Mouse (Mus musculus) heart, embryonic 16.5 days (tissue): ENCODE data around the gene Glmn. TPM values are rescaled to one million over a fixed set of nuclear protein-coding genes. Genes with fewer than 3 reads are reported as not detected.

Source experiments
- ATAC-seq: fragments of 200-750 bp; cut with Nextera tagmentation; replicated peaks from 2 replicates; pipeline ENCODE4 v1.8.0; 2017; ENCODE audit warnings: moderate number of reproducible peaks; ENCODE audit not compliant: insufficient read depth, low FRiP score; ENCODE audit errors: extremely low read depth
- H3K27ac ChIP-seq: fragments of 300-500 bp; sonication (generic); 2 replicates; pipeline ENCODE4 v1.5.1; 2014; ENCODE audit warnings: mild to moderate bottlenecking, low read length, control low read depth, moderate library complexity
- H3K27me3 ChIP-seq: fragments of 300-500 bp; sonication (generic); 2 replicates; pipeline ENCODE4 v1.6.1; 2014; ENCODE audit warnings: low read length, mixed read lengths; ENCODE audit not compliant: control insufficient read depth, insufficient read depth
- H3K36me3 ChIP-seq: fragments of 300-500 bp; sonication (generic); 2 replicates; pipeline ENCODE4 v1.6.1; 2014; ENCODE audit not compliant: control insufficient read depth, insufficient read depth
- H3K4me1 ChIP-seq: fragments of 300-500 bp; sonication (generic); 2 replicates; pipeline ENCODE4 v1.6.1; 2014; ENCODE audit warnings: low read length, mixed read lengths; ENCODE audit not compliant: control insufficient read depth, insufficient read depth
- H3K4me2 ChIP-seq: fragments of 300-500 bp; sonication (generic); 2 replicates; pipeline ENCODE4 v1.6.1; 2014; ENCODE audit warnings: low read depth, mild to moderate bottlenecking, control low read depth, low read length
- H3K4me3 ChIP-seq: fragments of 300-500 bp; sonication (generic); 2 replicates; pipeline ENCODE4 v1.5.1; 2014; ENCODE audit warnings: mild to moderate bottlenecking, control low read depth, low read length
- H3K9ac ChIP-seq: fragments of 300-500 bp; sonication (generic); 2 replicates; pipeline ENCODE4 v1.6.1; 2014; ENCODE audit warnings: low read length, control low read depth
- H3K9me3 ChIP-seq: fragments of 300-500 bp; sonication (generic); replicated peaks from 2 replicates; pipeline ENCODE4 v1.6.1; 2016; ENCODE audit warnings: low read length; ENCODE audit not compliant: control insufficient read depth
- WGBS: fragments of 180-500 bp; shearing (Covaris S2); extraction: QIAGEN DNeasy Blood & Tissue Kit; methylation state at CpG from one replicate; pipeline ENCODE4 v1.1.7; 2014; 5-methylcytosine and 5-hydroxymethylcytosine counted together
- polyA plus RNA-seq: library from polyadenylated mRNA; unstranded; fragments of >200 nt; fragmentation: Nextera tagmentation; extraction: Ambion mirVana; gene quantifications from 2 replicates; pipeline ENCODE4 v1.2.1, GENCODE M21; 2015

Gene Glmn
- polyA plus RNA-seq, 1 experiment from 2014 or later, result 17.4 TPM

DNA sequence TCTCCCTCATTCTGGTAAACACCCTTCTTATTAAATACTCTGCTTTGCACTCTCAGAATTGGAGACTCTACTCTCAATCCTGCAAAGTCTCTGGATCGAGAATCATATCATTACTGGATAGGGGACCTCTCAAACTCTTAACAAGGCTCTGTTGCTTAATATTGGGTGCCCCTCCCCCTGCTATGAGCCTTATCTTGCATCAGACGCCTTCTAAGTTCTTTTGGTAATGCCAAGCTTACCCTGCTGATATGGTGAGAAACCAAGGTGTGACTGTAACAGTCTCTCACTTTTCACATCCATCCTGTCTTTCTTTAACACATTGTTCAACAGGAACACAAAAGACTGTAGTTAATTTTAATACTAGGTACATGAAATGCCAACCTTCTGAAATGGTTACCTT lies 64.1 kb downstream of the Glmn start:
- Histone ChIP-seq H3K9ac (no peak overlapping the region), H3K4me2 (no peak overlapping the region), H3K4me1 (no peaks in the 10 kb centered on the region), H3K4me3 (no peak overlapping the region), H3K27me3 (no peaks in the 10 kb centered on the region), H3K36me3 (no peaks in the 10 kb centered on the region), H3K9me3 (no peaks in the 10 kb centered on the region), H3K27ac (no peak overlapping the region)
- WGBS, result 38% methylated on average over 2 of the region's 2 CpGs
- no peak for ATAC-seq

DNA sequence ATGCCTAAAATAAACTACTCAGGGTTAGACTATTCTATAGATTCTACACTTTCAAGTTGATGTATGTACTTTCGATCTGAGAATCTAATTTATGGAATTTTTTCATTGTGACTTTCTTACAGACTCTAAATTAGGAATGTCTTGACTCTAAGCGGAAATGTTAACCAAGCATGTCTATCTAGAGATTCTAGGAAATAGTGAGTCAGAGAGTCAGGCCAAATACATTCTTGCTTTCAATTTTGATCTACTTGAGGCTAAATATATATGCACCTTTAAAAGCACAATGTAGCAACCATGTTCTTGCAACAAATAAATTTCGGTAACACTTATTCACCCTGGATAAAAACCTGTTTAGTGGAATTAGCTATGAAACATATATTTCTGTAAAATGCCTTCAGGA lies 68.8 kb downstream of the Glmn start:
- WGBS, result 82% methylated on average over 3 of the region's 3 CpGs
- no peaks in the 10 kb centered on the region for H3K4me1 ChIP-seq
- H3K36me3 ChIP-seq, result no peaks in the 10 kb centered on the region
- no peak overlapping the region for H3K4me3 ChIP-seq
- no peaks in the 10 kb centered on the region for H3K27me3 ChIP-seq
- no peak for ATAC-seq
- H3K9me3 ChIP-seq, result no peaks in the 10 kb centered on the region
- no peak overlapping the region for H3K9ac ChIP-seq
- H3K4me2 ChIP-seq, result no peak overlapping the region
- no peak overlapping the region for H3K27ac ChIP-seq

DNA sequence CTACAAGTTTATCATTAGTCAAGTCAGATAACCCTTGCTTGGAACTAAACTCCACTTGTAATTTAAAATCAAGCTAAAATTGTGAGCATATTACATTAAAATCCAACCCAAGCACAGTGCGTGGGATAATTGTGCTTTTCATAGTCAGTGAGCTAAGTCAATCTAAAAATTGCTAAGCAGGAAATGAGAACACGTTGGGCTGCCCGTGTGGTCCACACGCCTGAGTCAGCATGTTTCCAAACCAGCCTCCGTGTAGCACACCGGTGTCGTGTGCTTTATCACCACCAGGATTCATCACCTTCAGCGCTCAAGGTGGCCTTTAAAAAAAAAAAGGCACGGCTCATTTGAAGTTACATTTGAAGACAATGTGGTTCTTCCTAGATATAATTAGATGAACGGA lies 73.4 kb downstream of the Glmn start:
- H3K4me1 ChIP-seq, result no peaks in the 10 kb centered on the region
- H3K9ac ChIP-seq, result no peak overlapping the region
- 71% methylated on average over 10 of the region's 10 CpGs for WGBS
- no peaks in the 10 kb centered on the region for H3K9me3 ChIP-seq
- no peak overlapping the region for H3K4me3 ChIP-seq
- no peak overlapping the region for H3K27ac ChIP-seq
- no peak for ATAC-seq
- no peaks in the 10 kb centered on the region for H3K27me3 ChIP-seq
- no peak overlapping the region for H3K4me2 ChIP-seq
- H3K36me3 ChIP-seq, result no peaks in the 10 kb centered on the region

DNA sequence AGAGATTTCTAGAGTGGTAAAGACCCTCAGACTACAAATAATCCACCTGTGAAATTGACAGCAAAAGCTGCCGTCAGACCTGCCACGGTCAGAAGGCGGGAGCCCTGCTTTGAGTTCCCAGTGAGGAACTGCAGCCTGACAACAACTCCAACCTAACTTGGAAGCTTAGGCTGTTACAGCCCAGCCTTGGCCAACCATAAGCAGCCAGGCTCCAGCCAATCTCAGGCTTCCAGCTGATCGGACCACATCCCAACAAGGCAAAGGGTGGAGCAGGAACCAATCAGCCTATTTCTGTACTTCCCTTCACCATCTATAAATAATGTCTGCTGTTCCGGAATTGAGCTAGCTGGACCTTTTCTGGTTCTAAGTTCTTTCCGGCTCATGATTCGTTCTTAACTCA lies 75.8 kb downstream of the Glmn start:
- no peaks in the 10 kb centered on the region for H3K36me3 ChIP-seq
- H3K27ac ChIP-seq, result no peak overlapping the region
- no peaks in the 10 kb centered on the region for H3K9me3 ChIP-seq
- no peak overlapping the region for H3K4me3 ChIP-seq
- ATAC-seq, result 0 out of 2 replicates have a peak, but pooled peaks have one; percentile 37
- H3K27me3 ChIP-seq, result no peaks in the 10 kb centered on the region
- H3K9ac ChIP-seq, result no peak overlapping the region
- no peak overlapping the region for H3K4me2 ChIP-seq
- 57% methylated on average over 7 of the region's 7 CpGs for WGBS
- no peaks in the 10 kb centered on the region for H3K4me1 ChIP-seq

DNA sequence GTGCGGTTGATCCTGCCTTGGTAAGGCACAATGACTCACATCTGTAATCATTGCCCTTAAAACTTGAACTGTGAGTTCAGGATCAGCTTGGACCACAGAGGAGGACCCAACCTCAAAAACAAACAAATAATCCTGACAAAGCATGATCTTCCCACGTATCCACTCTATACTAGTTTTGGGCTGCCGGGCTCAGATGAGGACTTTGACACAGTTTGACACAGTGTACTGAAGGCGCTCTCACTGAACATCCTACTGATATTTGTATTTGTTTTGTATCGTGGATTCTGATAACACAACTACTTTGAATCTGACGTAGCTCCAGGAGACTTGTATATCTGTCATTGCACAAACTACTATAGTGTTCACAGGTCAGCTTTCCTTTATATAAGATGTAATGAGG lies 76.3 kb downstream of the Glmn start:
- H3K4me1 ChIP-seq, result no peaks in the 10 kb centered on the region
- H3K27ac ChIP-seq, result no peak overlapping the region
- H3K36me3 ChIP-seq, result no peaks in the 10 kb centered on the region
- no peaks in the 10 kb centered on the region for H3K9me3 ChIP-seq
- no peak overlapping the region for H3K9ac ChIP-seq
- H3K4me2 ChIP-seq, result no peak overlapping the region
- no peaks in the 10 kb centered on the region for H3K27me3 ChIP-seq
- no peak for ATAC-seq
- H3K4me3 ChIP-seq, result no peak overlapping the region
- WGBS, result 84% methylated on average over 6 of the region's 6 CpGs

DNA sequence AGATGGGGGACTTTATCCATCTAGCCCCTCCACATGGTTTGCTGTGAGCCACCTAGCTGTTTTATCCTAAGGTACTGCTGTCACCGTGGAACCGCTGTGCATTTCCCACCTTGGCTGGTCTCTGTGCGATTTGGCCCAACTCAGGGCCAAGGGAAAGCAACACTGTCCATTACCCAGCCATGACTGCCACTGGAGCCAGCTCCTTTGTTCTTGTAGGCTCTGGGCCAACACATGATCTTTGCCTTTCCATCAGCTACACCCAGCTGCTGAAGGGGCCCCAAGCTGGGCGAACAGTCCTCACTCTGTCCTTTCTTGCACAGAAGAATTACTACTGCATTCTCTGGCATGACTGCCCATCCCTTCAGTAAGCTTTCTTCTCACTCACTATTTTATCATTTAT lies 79.1 kb downstream of the Glmn start:
- no peak for ATAC-seq
- Histone ChIP-seq H3K4me2 (no peak overlapping the region), H3K4me3 (no peak overlapping the region), H3K27ac (no peak overlapping the region), H3K9ac (no peak overlapping the region), H3K27me3 (no peaks in the 10 kb centered on the region), H3K9me3 (no peaks in the 10 kb centered on the region), H3K4me1 (no peaks in the 10 kb centered on the region), H3K36me3 (no peaks in the 10 kb centered on the region)
- 85% methylated on average over 4 of the region's 4 CpGs for WGBS

DNA sequence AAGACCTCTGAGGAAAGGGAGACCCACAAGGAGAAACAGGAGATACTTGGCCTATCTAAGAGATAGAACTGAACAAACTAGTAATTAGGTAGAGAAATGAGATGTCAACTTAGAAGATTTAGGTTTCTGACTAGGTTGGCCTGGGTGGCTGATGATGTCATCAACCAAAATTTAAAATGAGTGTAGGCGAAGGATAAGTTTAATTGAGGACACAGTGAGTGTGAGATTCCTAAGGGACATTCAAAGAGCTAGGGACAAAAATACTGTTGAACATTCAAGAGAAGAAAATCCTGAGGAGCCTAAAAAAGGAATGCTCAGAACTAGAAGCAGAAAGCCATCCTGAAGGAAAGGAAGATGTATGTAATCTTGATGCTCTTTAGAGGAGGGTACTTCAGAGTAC lies 81.6 kb downstream of the Glmn start:
- Histone ChIP-seq H3K27me3 (no peaks in the 10 kb centered on the region), H3K9ac (no peak overlapping the region), H3K27ac (no peak overlapping the region), H3K4me2 (no peak overlapping the region), H3K36me3 (no peaks in the 10 kb centered on the region), H3K4me1 (no peaks in the 10 kb centered on the region), H3K9me3 (no peaks in the 10 kb centered on the region), H3K4me3 (no peak overlapping the region)
- WGBS, result 87% methylated on average over 1 of the region's 1 CpGs
- ATAC-seq, result no peak

DNA sequence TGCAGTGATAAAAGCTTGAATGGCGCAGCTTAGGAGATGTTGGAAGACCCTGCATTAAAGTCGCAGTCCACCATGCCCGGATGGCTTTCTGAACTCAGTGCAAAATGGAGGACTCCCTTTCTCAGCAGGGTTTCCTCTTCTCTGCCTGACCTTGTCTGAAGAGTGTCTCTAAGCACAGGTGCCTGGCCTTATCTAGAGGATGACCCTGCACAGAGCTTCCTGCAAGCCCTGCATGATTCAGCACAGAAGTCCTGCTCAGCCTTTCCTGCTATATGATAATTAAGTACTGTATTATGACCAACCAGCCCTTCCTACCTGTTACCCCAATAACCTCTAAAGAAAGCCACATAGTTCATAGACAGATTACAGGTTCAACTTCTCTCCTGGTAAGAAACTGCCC lies 82.2 kb downstream of the Glmn start:
- Histone ChIP-seq H3K9ac (no peak overlapping the region), H3K9me3 (no peaks in the 10 kb centered on the region), H3K4me3 (no peak overlapping the region), H3K4me2 (no peak overlapping the region), H3K27ac (no peak overlapping the region), H3K36me3 (no peaks in the 10 kb centered on the region), H3K4me1 (no peaks in the 10 kb centered on the region), H3K27me3 (no peaks in the 10 kb centered on the region)
- 88% methylated on average over 3 of the region's 3 CpGs for WGBS
- ATAC-seq, result no peak

DNA sequence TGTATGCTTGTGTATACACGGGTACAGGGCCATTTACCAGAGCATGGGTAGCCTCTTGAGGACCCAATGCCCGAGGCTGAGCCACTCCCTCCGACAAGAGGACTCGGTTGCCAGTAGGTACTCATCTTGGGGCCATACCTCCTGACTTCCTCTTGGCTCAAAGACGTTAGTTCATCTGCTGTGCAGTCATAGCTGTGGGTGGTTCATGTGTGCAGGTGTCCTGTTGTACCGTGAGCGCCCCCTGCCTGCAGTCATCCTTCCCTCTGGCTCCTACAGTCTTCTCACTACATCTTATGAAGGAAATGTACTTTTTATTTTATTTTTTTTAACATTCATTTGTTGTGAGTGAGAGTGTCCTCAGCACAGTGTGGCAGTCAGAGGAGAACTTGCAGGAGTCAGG lies 84.1 kb downstream of the Glmn start:
- no peak for ATAC-seq

DNA sequence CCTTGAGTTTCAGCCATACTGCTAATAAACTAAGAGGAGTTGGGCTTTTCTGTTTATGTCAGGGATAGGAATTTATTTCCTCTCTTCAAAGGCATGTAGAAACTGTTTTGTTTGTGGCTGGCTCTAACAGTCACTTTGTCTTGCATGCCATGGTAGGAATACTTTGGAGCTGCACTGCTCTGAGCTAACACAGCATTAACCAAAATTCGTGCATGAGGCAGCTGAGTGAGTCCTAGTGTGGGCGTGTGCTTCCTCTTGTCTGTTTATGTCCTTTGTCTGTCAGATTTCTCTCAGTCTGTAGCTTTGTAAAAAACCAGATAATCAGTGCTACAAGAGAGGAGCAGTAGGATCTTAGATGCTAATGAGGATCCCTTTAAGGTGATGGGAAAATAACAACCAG lies 86.4 kb downstream of the Glmn start:
- Histone ChIP-seq H3K9me3 (no peaks in the 10 kb centered on the region), H3K4me3 (no peak overlapping the region), H3K4me1 (no peaks in the 10 kb centered on the region), H3K36me3 (no peaks in the 10 kb centered on the region), H3K27ac (no peak overlapping the region), H3K4me2 (no peak overlapping the region), H3K9ac (no peak overlapping the region), H3K27me3 (no peaks in the 10 kb centered on the region)
- no peak for ATAC-seq
- 58% methylated on average over 2 of the region's 2 CpGs for WGBS

More for the DNA sequence above, 84.1 kb downstream of the Glmn start:
- no peak overlapping the region for H3K9ac ChIP-seq
- H3K4me2 ChIP-seq, result no peak overlapping the region
- no peaks in the 10 kb centered on the region for H3K36me3 ChIP-seq
- no peak overlapping the region for H3K27ac ChIP-seq
- no peak overlapping the region for H3K4me3 ChIP-seq
- WGBS, result 46% methylated on average over 7 of the region's 7 CpGs
- H3K9me3 ChIP-seq, result no peaks in the 10 kb centered on the region
- H3K27me3 ChIP-seq, result no peaks in the 10 kb centered on the region
- H3K4me1 ChIP-seq, result no peaks in the 10 kb centered on the region
